Mouse (Mus musculus): Measurements from ENCODE around the gene Ddx39. TPM values are rescaled to one million over a fixed set of nuclear protein-coding genes. Genes with fewer than 3 reads are reported as not detected.

Gene Ddx39
- polyA plus RNA-seq, 2 experiments from 2014 or later, result 164 to 195 TPM

DNA sequence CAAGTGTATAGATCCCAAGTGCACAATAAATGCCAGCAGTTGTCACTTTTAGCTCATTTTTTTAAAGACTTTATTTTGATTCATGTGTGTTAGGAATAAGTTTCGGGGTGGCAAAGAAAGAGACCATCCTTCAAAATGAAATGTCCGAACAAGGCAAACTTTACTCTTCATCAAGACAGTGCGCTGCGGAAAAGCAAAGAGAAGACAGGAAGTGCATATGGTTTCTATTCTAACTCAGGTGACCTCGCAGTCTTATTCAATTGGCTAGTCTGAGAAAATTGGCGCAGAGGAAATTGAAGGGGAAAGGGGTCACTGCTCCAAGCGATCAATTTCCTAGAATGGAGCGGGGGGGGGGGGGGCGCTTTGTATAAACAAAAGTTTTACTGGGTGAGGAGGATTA is 15.4 kb upstream of the Ddx39 start:
- ATAC-seq, result peak; percentile 48

DNA sequence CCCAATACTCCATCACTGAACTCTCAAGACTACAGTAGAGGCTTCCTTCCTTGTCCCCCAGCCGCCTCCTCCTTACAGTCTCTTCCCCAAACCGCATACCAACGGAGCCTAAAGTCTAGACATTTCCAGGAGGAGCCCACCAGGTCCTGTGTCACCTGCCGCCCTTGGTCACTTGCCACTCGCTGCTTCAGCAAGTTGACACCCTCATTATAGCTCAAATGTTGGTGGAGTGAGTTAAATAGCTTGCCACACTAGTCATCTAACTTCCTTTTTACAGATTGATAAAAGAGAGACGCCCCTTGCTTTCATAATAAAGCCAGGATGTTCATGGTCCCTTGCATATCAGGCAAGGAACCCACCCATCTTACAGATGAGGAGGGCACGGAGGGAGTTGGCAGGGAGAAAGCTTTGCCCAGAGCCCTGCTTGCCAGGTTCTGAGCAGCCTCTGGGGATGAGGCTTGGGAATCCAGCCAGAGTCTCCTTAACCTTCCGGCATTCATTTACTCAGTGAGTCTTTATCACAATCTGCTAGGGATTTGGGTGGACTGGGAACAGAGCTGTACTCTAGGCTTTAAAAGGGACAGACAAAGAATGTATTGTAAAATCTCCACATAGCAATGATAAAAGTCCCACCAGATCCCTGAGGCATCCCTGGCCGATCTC is 14.4 kb upstream of the Ddx39 start:
- ATAC-seq, result no peak

DNA sequence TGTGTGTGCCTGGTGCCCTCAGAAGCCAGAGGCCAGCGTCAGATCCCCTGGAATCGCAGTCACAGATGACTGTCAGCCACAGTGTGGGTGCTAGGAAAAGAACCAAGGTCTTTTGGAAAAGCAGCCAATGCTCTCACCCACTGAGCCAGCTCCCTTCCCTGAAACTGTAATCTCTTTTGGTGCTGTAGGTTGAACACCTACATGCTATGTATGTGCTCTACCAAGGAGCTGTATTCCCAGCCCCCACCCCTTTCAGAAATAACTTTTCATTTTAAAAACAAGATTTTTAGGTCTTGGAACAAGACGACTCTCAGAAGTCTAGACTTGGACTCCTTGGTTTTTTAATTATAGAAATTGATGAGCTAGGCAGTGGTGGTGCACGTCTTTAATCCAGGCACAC is 11.6 kb upstream of the Ddx39 start:
- ATAC-seq, result no peak

DNA sequence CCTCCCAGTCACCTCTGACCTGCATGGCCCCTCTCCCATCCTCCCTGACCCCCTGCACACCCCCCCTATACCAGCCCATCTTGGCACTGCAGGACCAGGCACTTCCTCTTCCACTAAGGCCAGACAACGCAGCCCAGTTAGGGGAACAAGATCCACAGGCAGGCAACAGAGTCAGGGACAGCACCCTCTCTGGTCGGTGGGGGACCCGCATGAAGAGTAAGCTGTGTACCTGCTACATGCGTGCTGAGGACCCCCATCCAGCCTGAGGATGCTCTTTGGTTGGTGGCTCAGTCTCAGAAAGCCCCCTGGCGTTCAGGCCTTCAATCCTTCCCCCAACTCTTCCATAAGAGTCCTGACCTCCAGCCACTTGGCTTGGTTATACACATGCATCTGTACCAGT is 8.6 kb upstream of the Ddx39 start:
- no peak for ATAC-seq

DNA sequence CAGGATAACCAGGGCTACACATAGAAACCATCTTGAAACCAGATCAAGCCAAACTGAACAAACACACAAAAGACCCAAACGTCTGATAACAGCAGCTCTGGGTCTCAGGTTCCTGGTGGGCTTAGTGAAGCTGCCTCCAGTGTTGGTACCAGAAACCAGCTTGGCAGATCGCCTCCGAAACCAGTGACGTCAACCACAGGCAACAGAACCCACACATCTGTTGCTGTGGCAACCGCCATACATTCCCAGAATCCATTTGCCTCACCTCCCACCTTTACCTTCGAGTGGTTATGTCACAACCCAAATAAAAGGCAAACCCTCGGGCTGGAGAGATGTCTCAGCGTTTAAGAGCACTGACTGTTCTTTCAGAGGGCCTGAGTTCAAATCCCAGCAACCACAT is 7.4 kb upstream of the Ddx39 start:
- no peak for ATAC-seq

DNA sequence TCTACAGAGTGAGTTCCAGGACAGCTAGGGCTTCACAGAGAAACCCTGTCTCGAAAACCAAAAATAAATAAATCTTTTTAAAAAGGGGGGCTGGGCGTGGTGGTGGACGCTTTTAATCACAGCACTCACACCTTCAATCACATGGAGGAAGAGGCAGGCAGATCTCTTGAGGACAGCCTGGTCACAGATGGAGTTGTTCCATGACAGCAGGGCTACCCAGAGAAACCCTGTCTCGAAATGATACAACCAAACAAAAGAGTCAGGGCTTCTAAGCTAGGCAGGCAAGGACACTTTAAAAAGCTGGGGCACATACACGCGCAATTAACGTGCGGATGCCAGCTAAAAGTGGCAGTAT is 324 bp upstream of the Ddx39 start:
- no peak for ATAC-seq

DNA sequence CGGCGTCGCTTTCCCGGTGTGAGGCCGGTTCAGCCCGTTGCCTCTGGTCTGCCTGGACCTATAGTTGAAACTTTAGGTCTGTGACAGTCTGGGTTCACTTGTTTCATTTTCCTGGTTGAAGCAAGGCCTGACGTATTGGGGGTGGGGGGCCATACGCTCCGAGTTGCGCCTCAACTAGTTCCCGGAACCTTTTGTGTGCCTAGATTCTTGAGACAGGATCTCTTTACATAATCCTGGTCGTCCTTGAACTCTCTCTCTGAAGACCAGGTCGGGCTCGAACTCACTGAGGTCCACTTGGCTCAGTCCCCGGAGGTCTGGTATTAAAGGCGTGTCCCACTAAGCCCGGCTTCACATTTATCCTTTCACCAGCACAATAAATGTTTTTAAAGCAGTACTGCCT is 794 bp downstream of the Ddx39 start:
- ATAC-seq, result no peak

DNA sequence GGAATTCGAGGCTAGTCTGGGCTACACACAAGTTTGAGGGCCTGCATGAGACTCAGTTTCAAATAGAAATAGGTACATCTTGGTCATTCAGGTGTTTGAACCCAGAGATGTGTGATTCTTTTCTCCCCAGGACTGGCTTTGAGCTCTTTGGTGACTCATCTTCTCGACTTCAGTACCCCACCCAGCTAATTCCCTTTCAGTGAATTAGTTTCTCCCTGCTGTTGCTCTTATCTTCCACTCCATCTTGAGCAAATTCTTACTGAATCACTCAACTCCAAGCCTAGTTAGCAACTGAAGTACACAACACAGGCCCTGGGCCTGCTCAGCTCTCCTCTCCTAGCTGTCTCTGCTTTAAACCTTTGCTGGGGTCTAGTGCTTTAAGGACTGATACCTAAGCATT is 1.6 kb downstream of the Ddx39 start:
- no peak for ATAC-seq

DNA sequence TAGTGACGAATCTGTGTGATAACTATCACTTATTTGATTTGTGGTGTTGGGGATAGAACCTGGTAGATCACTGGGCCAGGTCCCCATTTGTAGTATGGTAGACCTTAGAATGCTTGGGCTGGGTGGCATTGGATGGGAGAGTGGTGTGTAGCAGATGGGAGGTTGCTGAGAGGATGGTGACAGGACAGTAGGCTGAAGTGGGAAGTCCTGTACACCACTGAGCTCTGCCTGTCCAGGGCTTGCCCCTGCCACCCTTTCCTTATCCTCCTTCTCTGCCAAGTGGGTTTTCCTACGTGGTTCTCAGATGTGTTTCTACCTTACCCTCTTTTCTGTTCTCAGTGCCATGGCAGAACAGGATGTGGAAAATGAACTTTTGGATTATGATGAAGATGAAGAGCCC is 4.1 kb downstream of the Ddx39 start:
- no peak for ATAC-seq

DNA sequence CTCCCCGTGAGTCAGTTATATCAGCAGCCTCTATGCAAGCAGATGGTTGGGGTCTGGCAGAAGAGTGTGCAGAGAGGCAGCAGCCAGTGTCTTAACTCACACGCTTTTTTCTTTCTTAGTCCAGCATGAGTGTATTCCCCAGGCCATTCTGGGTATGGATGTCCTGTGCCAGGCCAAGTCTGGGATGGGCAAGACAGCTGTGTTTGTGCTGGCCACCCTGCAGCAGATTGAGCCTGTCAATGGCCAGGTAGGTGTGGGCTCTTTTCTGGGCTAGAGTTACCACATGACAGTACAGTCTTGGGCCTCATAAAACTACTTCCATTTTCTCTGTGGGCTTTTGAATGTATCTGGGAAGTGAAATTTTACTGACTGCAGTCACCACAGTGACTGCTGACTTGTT is 4.7 kb downstream of the Ddx39 start:
- ATAC-seq, result no peak

DNA sequence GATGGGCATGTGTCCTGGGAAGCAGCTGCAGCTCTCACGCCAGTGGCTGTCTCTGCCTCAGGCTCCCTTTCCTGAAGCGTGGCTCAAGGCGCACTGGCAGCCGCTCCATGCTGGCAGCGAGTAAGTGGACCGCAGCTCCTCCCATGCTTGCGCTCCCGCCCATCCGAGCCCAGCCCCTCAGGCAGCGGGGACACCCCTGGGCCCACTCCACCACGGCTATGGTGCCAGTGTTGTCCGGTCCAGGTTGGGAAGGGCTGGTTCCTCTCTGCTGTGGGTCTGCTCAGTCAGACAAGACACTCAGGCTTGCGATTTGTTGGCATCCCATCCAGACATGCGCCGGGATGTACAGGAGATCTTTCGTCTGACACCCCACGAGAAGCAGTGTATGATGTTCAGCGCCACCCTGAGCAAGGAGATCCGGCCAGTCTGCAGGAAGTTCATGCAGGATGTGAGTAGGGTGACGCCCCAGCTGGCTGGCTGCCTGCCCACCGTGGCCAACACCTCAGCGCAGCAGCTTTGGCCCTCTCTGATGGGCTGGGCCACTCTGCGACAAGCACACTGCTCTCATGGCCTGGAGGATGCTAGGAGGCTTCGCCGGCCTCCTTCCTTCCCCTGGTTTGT is 6.5 kb downstream of the Ddx39 start:
- peak; percentile 21 for ATAC-seq

DNA sequence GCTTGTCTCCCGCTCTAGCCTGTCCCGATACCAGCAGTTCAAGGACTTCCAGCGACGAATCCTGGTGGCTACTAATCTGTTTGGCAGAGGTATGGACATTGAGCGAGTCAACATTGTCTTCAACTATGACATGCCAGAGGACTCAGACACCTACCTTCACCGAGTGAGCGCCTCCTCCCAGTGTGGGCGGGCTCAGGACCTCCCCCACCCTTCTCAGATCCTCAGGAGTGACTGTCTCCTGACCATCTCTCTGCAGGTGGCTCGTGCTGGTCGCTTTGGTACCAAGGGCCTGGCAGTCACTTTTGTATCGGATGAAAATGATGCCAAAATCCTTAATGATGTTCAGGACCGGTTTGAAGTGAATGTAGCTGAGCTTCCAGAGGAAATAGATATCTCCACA is 7.7 kb downstream of the Ddx39 start:
- ATAC-seq, result no peak

DNA sequence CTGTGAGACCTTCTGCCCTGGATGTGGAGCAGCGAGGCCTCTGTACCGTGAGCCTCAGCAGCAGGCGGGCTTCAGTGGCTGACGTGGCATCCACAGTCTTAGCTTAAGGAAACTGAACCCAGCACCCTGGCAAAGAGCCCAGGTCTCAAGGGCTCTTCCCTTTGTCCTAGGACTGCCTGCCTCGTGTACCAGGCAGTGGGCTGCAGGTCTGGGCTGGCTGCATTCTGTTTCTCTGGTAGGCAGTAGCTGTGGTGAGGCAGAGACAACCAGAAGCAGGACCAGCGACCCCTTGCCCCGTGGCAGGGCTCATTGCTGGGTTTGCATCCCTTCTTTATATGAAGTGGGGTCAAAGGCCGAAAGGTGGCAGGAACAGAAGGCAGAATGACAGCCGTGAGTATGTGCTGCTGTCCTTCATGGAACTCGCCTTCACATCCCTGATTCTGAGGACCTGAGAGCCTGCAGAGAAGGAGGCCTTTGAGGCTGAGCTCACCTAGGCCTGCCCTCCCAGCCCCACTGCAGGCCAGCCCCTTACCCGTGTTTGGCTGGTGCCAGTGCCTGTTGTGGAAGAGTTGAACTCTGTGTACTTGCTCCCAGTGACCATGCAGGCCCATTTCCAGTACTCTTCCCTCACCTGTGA is 8.6 kb downstream of the Ddx39 start:
- no peak for ATAC-seq

DNA sequence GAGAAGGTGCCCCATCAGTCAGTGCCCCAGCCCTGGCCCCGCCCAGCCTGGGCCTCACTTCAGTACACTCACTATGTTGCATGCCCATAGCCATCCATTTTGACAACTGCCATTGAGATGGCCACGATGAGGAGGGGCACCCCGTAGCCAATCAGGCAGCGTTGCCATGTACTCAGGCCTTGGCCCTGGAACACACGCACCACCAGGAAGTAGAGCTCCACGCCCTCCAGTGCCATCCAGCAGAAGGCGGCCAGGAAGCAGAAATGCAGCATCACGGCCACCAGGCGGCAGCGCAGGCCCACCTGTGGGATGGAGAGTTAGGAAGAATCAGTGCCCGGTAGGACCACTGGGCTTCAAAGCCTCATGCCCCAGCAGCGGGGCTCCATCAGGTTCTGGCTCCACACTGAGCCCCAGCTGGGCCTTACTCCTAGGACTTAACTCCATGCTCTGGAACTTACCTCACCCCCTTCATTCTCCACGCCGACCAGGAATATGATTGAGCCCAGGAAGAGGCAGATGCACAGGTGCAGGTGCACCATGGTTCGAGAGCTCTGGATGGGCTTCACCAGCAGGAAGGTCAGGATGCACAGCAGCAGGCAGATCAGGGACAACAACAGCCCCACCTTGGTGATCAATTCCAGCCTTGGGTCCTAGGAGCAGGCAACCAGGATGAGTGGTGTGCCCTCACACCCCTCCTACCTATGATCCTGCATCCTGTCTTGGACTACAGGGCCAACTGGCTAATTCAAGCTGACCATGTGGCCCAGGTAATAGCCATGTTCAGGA is 9.9 kb downstream of the Ddx39 start:
- ATAC-seq, result peak; percentile 63

DNA sequence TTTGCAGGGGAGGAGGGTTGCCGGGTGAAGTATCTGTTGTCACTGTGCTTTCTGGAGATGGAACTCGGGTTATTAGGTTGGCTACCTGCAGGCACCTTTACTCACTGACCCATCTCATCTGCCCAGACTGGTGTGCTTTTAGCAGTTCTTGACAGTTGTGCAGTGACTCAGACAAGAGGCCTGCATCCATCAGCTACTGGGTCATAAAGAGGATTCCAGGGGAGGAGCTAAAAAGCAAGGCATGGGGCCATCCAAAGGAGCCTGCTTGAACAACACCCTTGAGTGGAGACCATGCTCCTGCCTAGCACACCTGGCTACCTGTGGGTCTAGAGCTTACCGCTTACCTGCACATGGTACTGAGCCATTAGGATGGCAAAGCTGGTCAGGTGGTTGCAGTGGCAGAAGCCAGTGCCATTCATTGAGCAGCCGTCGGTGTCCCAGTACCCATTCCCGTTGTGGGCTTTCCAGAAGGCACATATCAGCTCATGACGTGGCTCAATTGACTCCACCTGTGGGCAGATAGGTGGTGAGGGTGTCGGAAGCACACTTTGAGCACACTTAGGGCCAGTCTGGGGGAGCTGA is 10.6 kb downstream of the Ddx39 start:
- no peak for ATAC-seq

DNA sequence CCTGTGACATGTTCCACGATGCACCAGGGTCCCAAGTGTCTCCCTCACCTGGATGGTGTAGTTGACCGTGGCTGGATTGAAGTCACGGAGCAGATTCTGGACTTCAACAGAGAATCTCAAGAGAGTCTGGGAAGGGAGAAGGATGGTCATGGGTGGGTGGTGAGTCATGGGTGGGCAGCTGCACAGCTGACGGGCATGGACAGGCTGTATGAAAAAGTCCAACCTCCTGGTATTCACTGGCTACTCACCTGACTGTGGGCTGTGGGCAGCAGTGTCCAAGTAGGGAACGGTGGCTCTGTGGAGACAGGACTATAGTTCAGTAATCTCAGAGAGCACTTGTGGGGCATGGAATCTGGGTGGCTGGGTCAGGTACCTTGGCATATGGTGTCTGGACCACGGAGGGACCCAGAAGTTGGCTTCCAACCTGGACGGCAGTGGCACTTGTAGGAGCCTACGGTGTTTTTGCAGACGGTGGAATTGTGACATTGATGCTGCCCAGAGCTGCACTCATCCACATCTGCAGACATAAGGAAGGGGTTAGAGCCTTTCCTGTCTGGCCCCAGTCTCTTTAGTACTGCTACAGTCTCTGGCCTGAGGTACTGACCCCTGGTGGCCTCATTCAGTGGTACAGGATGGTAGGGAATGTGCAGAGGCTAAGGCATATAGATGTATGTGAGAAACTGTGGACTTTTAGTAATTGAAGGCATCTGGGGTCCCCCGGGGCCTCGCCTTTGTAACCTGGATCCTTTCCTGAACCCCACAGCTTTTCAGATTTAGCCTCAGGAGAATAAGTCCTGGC is 14.2 kb downstream of the Ddx39 start:
- ATAC-seq, result no peak

DNA sequence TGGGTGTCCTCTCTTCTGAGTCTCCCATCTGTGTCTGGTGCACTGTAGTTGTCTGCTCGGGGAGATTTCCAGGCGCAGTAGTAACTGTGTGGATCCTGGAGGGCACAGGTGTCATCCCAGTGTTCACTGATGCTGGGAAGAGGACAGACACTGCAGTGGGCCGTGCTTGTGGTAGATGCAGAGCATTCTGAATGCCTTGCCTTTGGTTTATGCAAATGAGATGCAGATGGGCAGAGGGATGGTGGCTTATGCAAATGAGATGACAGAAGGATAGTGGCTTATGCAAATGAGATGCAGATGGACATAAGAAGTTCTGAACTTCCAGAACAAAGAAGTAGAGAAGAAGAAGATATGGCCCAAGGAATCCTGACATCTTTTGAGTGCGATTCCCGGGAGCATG is 16.9 kb downstream of the Ddx39 start:
- ATAC-seq, result no peak

DNA sequence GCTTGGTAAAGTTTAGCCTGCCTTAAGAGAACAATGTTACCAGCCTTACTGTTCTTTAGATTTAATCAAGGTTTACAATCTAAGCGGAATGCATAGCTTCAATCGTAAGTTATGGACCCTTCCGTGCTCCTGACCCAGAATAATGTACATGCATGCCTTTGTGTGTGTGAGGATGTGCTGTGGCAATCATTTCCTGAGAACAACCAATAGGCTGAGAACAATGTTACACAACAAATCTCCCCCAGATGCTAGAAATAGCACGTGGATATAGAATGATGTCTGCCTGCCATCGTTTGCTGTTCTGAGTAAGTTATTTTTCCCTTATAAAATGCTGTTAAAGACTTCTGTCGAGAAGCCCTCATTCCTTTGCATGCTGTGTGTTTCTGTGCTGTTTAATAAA is 17.9 kb downstream of the Ddx39 start:
- ATAC-seq, result no peak

DNA sequence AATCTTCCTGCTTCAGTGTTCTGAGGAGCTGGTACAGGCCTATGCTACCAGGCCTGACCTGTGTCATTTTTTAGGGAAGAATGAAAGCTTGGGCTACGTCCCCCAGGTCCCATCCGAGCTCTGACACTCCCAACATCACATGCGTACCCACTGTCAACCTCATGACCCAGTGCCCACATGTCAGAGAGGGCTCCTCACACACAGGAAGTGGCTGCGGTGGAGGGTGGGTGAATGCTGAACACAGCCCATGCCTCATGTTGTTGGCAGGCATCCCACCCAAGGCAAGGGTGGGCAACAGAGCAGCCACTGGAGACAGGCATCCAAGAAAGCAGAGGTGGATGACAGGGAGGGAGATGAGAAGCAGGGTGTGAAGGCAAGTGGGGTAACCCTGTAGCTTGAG is 21.7 kb downstream of the Ddx39 start:
- ATAC-seq, result peak; percentile 75

DNA sequence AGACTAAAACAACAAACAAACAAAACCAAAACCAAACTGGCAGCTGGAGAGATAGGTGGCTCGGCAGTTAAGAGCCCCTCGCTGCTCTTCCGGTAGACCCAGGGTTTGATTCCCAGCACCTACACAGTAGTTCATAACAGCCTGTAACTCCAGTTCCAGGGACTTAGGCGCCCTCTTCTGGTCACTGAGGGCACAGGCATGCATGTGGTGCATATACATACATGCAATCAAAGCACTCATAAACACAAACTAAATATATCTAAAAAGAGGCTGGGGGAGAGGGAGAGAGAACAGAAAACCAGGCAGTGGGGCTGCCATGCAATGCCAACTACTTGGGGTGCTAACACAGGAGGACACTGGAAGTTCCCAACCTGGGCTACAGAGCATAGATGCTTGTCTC is 22.4 kb downstream of the Ddx39 start:
- no peak for ATAC-seq

DNA sequence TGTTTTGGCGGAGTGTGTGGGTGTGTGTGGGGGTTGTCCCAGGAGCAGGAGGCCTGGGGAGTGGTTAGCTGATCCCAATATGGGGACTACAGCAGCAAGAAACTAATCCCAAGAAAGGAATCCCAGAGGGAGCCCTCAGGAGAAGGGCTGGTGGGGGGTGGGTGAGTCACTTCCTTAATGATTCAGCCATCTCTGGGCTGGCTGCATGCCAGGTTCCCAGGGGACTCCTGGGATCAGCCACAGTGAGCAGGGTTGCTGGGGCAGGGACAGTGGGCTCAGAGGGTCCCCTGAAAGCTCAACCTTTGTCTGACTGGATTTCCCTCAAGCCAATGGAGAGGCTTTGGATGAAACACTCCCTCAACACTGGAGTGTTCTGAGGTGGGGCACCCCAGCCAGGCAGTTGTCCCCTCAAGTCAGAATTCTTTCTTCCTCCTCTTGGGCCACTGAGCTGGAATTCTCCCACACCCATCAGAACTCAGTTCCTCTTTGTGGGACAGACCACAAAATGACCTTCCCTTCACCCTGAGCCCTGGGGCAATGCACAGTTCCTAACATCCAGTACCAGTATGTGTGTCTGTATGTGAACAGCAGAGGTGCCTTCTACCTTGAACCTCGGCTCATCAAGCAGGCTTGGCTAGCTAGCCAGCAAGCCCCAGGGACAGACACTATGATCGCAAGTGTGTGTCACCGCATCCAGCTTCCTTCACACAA is 23.0 kb downstream of the Ddx39 start:
- ATAC-seq, result no peak
